Mouse (Mus musculus): Measurements from ENCODE around the gene Gm10322.

DNA sequence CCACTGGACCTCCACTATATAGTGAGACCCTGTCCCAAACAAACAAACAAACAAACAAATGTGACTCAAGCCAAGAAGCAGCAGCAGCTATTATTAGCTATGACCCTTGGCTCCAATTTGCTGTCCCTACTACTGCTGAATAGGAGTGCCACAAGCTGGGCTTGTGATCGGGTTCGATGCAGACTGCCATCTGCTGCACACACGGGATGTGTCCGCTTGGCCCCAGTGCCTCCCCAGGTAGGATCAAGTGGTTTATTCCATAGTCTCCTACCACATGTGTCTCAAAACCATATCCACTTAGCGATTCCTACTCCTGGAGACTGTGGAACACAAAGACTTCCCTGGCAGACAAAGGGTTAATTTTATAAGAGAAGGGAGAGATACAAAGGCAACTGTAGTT lies 1.7 kb upstream of the Gm10322 start:
- TF ChIP-seq CTCF (IDR thresholded peaks at IDR 0.05; ENCODE audit: borderline replicate concordance, extremely low read depth, insufficient read depth, insufficient read length) (no peak), POLR2A (IDR thresholded peaks at IDR 0.05; ENCODE audit: borderline replicate concordance, extremely low read depth, insufficient read depth, insufficient read length, poor library complexity, severe bottlenecking) (no peak)

Data from brain, embryonic 14.5 days (tissue).